Comparison of ENCODE assay signal across 8 mouse cellular contexts in genomic region chr11:57426046-57426805, GRCm38 (mm10).
A peak's percentile ranks its signal among the peaks of the same experiment; 100 is the strongest.
DNase-seq lines count a peak whose midpoint lies in the region; ATAC-seq and TF ChIP-seq lines count a peak whose summit lies in the region.
"Had no signal": no experiment of that assay in that cellular context is flagged by ENCODE, and none has a peak within 500 bp of the region (broad histone marks: within the 10 kb centered on the region; RNA-seq: fewer than 3 reads in every experiment).

No protein-coding gene starts in this region.

- no peak overlapping the region for H3K27ac ChIP-seq in kidney, embryonic 15.5 days
- H3K27ac ChIP-seq in ES-Bruce4 (ENCODE audit: insufficient read depth, low read length), result no peak overlapping the region
- no peak overlapping the region for H3K27ac ChIP-seq in spleen, adult 2 months (ENCODE audit: insufficient read depth, low read length)
- H3K27ac ChIP-seq: embryonic facial prominence, embryonic 13.5 days had no signal

- peak; percentile 68 for TF ChIP-seq CTCF in ES-Bruce4 (IDR thresholded peaks at IDR 0.05; ENCODE audit: low read depth, low read length)
- peak; percentile 40; the same call in 1 of the 2 replicates for TF ChIP-seq CTCF in spleen, adult 2 months (IDR thresholded peaks at IDR 0.05; ENCODE audit: extremely low read depth, insufficient read depth, insufficient read length, insufficient replicate concordance)

- no peaks in the 10 kb centered on the region for H3K27me3 ChIP-seq in kidney, embryonic 15.5 days
- no peaks in the 10 kb centered on the region for H3K27me3 ChIP-seq in ES-Bruce4 (ENCODE audit: control insufficient read depth, insufficient read depth, low read length, poor library complexity, severe bottlenecking)
- H3K27me3 ChIP-seq in spleen, adult 2 months (ENCODE audit: control insufficient read depth, insufficient read depth, low read length), result no peaks in the 10 kb centered on the region
- H3K27me3 ChIP-seq: embryonic facial prominence, embryonic 13.5 days had no signal

- ATAC-seq in kidney, embryonic 15.5 days (replicated peaks; ENCODE audit: low FRiP score), result no peak

- H3K36me3 ChIP-seq in kidney, embryonic 15.5 days, result no peaks in the 10 kb centered on the region
- H3K36me3 ChIP-seq in ES-Bruce4 (ENCODE audit: control insufficient read depth, insufficient read depth, low read length, poor library complexity, severe bottlenecking), result no peaks in the 10 kb centered on the region
- H3K36me3 ChIP-seq in spleen, adult 2 months (ENCODE audit: control insufficient read depth, insufficient read depth, low read length), result no peaks in the 10 kb centered on the region
- H3K36me3 ChIP-seq: embryonic facial prominence, embryonic 13.5 days had no signal

- no peak for TF ChIP-seq POLR2A in ES-Bruce4 (IDR thresholded peaks at IDR 0.05; ENCODE audit: insufficient read depth, low read length)
- TF ChIP-seq POLR2A in spleen, adult 2 months (IDR thresholded peaks at IDR 0.05; ENCODE audit: low read depth, low read length), result no peak

- H3K4me1 ChIP-seq in kidney, embryonic 15.5 days, result 0 out of 2 replicates have a peak, but pooled peaks cover 3% of the 10 kb centered on the region
- no peaks in the 10 kb centered on the region for H3K4me1 ChIP-seq in ES-Bruce4 (ENCODE audit: control insufficient read depth, insufficient read depth, low read length)
- H3K4me1 ChIP-seq in spleen, adult 2 months (ENCODE audit: control insufficient read depth, insufficient read depth, insufficient read length), result no peaks in the 10 kb centered on the region
- H3K4me1 ChIP-seq: embryonic facial prominence, embryonic 13.5 days had no signal

- no peak overlapping the region for H3K4me2 ChIP-seq in kidney, embryonic 15.5 days
- H3K4me2 ChIP-seq: embryonic facial prominence, embryonic 13.5 days had no signal

- no peak for TF ChIP-seq EP300 in ES-Bruce4 (IDR thresholded peaks at IDR 0.05; ENCODE audit: insufficient read depth, low read depth, low read length)

- H3K4me3 ChIP-seq in kidney, embryonic 15.5 days (replicated peaks), result no peak overlapping the region
- H3K4me3 ChIP-seq in ES-Bruce4 (ENCODE audit: low read depth, low read length), result no peak overlapping the region
- no peak overlapping the region for H3K4me3 ChIP-seq in spleen, adult 2 months (ENCODE audit: extremely low read depth, insufficient read depth, insufficient read length)
- H3K4me3 ChIP-seq: embryonic facial prominence, embryonic 13.5 days had no signal

- peak; percentile 51 for DNase-seq in kidney, adult 18-20 months
- DNase-seq in adrenal gland, postnatal 10 days, result peak; percentile 58
- peak; percentile 49 to 56 for DNase-seq in kidney, postnatal 4 days
- DNase-seq in spleen, adult 2 months (ENCODE audit: low read depth in 1 of 2, low spot score in 2 of 2), result peak in 1 of 2 experiments; percentile 14
- DNase-seq in Muller cell, postnatal 12 days (ENCODE audit: inconsistent ontology term), result no peak

- H3K9me3 ChIP-seq in kidney, embryonic 15.5 days (replicated peaks), result no peaks in the 10 kb centered on the region
- no peaks in the 10 kb centered on the region for H3K9me3 ChIP-seq in ES-Bruce4 (replicated peaks; ENCODE audit: control insufficient read depth, insufficient read depth, low read length, poor library complexity, severe bottlenecking)
- H3K9me3 ChIP-seq: embryonic facial prominence, embryonic 13.5 days had no signal

- H3K9ac ChIP-seq in kidney, embryonic 15.5 days, result no peak overlapping the region
- no peak overlapping the region for H3K9ac ChIP-seq in ES-Bruce4 (ENCODE audit: low read depth, poor library complexity, severe bottlenecking)
- H3K9ac ChIP-seq: embryonic facial prominence, embryonic 13.5 days had no signal

- WGBS in kidney, embryonic 15.5 days, result 44% methylated on average over 12 of the region's 12 CpGs
- 62% methylated on average over 12 of the region's 12 CpGs for WGBS in spleen, adult 2 months
